Mouse (Mus musculus) heart, adult 2 months (tissue): ENCODE measurements at regions not wholly inside any gene's neighbourhood (a gene's known extent, or its start where the extent isn't known, plus 50 kb on each side); places are given as distances from the start of the nearest gene placed in this dataset.

Source experiments
- DNase-seq, 2 experiments: peaks; one replicate each; pipeline ENCODE4 v3.0.0; 2021
- H3K27ac ChIP-seq: fragments of 200-600 bp; 2 replicates; pipeline ENCODE4 v1.8.1; 2022
- H3K27me3 ChIP-seq: fragments of 200-500 bp; 2 replicates; pipeline ENCODE4 v1.6.1; 2012; ENCODE audit warnings: mild to moderate bottlenecking, low read length, inconsistent platforms, mixed read lengths; ENCODE audit not compliant: control insufficient read depth, insufficient read depth
- H3K36me3 ChIP-seq: fragments of 200-500 bp; 2 replicates; pipeline ENCODE4 v1.6.1; 2012; ENCODE audit warnings: low read length, inconsistent platforms; ENCODE audit not compliant: control insufficient read depth, insufficient read depth
- H3K4me1 ChIP-seq: fragments of 200-500 bp; 2 replicates; pipeline ENCODE4 v1.6.1; 2011; ENCODE audit warnings: low read length; ENCODE audit not compliant: control insufficient read depth, insufficient read depth
- H3K4me3 ChIP-seq: fragments of 200-600 bp; 2 replicates; pipeline ENCODE4 v1.8.1; 2022
- H3K79me2 ChIP-seq: fragments of 200-500 bp; replicated peaks from 2 replicates; pipeline ENCODE4 v1.6.1; 2012; ENCODE audit warnings: mild to moderate bottlenecking, inconsistent platforms, low read length, moderate library complexity, mixed read lengths; ENCODE audit not compliant: control insufficient read depth, insufficient read depth
- H3K9ac ChIP-seq: fragments of 200-500 bp; 2 replicates; pipeline ENCODE4 v1.6.1; 2012; ENCODE audit warnings: low read depth, mild to moderate bottlenecking, control low read depth, inconsistent platforms, low read length, mixed read lengths
- CTCF ChIP-seq: fragments of 200-600 bp; IDR thresholded peaks from 2 replicates; pipeline ENCODE4 v1.8.1; 2022; ENCODE audit warnings: antibody characterized with exemption, mild to moderate bottlenecking, moderate library complexity
- EP300 ChIP-seq: fragments of 200-500 bp; IDR thresholded peaks from 2 replicates; pipeline ENCODE4 v1.6.1; 2011; ENCODE audit warnings: low read depth, low read length, control low read depth; ENCODE audit not compliant: insufficient read depth
- POLR2A ChIP-seq: fragments of 200-500 bp; IDR thresholded peaks from 2 replicates; pipeline ENCODE4 v1.6.1; 2011; ENCODE audit warnings: mild to moderate bottlenecking, low read depth, low read length, control low read depth; ENCODE audit not compliant: insufficient read depth
- WGBS: fragments of 180-500 bp; shearing (Covaris S2); methylation state at CpG from one replicate; pipeline ENCODE4 v1.1.7; 2018; 5-methylcytosine and 5-hydroxymethylcytosine counted together
- intact Hi-C: fragments of 180-260 bp; cut with DNase I; formaldehyde crosslinking; loops from one replicate; pipeline ENCODE4 v1.15.1; 2025

DNA sequence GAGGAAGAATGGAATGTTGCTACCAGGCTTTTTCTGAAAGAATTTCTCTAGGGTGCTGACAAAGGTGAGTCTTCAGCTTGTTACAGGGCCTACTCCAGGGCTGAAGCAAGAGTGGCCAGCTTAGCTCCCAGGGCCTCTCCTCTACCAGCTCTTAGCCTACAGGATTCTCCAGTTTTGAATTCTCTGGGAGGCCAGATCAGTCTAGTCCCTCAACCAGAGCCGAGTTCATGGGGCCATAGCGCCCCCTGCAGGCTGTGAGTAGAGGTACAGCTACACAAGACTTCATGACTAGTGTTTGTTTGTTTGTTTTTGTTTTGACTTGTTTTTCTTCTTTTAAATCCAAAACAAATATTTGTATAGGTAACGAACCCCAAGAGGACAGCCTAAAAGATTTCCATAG, 211.8 kb upstream of the Eef2kmt start:
- no peak overlapping the region for H3K9ac ChIP-seq
- peak; percentile 28 to 49 for DNase-seq
- H3K4me1 ChIP-seq = no peaks in the 10 kb centered on the region
- H3K27me3 ChIP-seq = no peaks in the 10 kb centered on the region
- peak; percentile 82 for TF ChIP-seq CTCF
- no peak for TF ChIP-seq POLR2A
- TF ChIP-seq EP300 = no peak
- H3K36me3 ChIP-seq = no peaks in the 10 kb centered on the region
- H3K27ac ChIP-seq = no peak overlapping the region
- 9% methylated on average over 3 of the region's 3 CpGs for WGBS
- intact Hi-C loops = loop anchor here (1.0 to 5.0 kb wide), 4 partner anchors 60 to 161 kb away; no protein-coding TSS in a partner anchor
- H3K4me3 ChIP-seq = no peak overlapping the region
- H3K79me2 ChIP-seq = no peaks in the 10 kb centered on the region

DNA sequence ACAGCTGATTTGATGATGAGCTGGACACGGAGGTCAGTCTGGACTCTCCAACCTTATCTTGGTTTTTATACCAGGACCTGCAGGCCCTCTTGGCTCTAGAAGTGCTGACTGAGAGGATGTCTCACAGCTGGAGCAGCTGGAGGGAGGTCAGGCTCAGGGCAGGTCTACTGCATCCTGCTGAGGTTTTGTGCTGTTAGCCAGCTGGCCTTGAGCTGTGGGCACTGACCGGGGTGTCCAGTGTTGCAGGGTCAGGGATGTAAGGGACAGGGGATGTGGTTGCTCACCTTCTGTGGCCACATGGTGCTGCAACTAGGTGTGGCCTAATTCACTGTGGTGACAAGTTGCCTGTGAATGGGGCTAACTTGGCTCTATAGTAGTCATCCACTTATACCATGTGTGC, 211.0 kb upstream of the Eef2kmt start:
- Histone ChIP-seq H3K27me3 (no peaks in the 10 kb centered on the region), H3K4me3 (no peak overlapping the region), H3K27ac (no peak overlapping the region), H3K36me3 (no peaks in the 10 kb centered on the region), H3K9ac (no peak overlapping the region), H3K4me1 (no peaks in the 10 kb centered on the region), H3K79me2 (no peaks in the 10 kb centered on the region)
- no peak for DNase-seq
- 53% methylated on average over 2 of the region's 2 CpGs for WGBS
- TF ChIP-seq EP300 (no peak), CTCF (no peak), POLR2A (no peak)
- intact Hi-C loops = loop anchor here (1.0 to 5.0 kb wide), 4 partner anchors 59 to 160 kb away; no protein-coding TSS in a partner anchor

DNA sequence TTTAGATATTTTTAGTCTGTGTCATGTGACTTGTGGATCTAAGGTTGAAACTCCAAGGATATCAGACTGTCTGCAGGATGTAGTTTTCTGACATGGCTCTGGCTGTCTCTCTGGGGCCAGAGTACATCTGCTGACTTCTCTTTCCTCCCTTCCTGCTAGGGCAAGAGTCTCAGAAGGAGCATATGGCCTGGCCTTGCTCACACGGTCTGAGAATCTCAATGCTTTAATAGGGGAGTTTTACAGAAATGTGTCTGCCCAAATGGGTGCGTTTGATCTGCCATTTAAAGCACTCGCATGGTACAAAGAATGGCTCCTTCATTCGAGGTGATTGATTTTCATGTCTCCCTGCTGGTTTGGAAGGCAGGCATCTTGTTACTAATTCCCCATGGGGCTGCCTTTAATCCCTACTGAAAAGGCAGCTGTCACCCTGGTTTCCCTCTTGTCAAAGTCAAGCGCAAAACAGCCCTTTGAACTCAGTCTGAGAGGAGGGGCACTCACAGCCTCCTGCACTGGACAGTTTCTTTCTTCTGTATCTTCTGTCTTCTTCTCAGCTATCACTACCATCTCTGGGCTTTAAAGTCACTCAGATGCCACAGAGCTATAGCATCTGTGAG, 199.7 kb upstream of the Eef2kmt start:
- 41% methylated on average over 5 of the region's 5 CpGs for WGBS
- H3K27me3 ChIP-seq = no peaks in the 10 kb centered on the region
- H3K79me2 ChIP-seq = no peaks in the 10 kb centered on the region
- intact Hi-C loops = no loop called here
- no peak for DNase-seq
- no peak for TF ChIP-seq EP300
- TF ChIP-seq CTCF = no peak
- TF ChIP-seq POLR2A = no peak
- no peak overlapping the region for H3K9ac ChIP-seq
- H3K27ac ChIP-seq = no peak overlapping the region
- H3K4me1 ChIP-seq = no peaks in the 10 kb centered on the region; the same call in 1 of the 2 replicates
- no peaks in the 10 kb centered on the region for H3K36me3 ChIP-seq
- H3K4me3 ChIP-seq = no peak overlapping the region

DNA sequence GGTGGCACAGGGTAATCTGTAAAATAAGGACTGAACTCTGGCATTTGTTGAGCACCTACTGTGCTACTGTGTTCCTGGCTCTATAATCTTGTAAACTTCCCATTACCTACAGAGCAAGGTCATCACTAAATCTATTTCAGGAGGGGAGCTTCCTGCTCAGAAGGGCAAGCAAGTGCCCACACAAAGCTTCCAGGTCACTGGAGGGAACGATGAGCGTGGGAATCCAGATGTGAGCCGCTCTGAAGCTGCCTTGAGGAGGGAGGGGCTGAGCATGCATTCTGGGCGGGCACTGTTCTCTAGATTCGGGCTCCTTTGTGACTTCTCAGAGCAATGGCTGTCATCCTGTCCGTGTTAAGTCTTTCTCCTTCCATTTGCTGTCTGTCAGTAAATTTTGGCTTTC, 198.5 kb upstream of the Eef2kmt start:
- no peaks in the 10 kb centered on the region for H3K79me2 ChIP-seq
- no peak overlapping the region for H3K4me3 ChIP-seq
- intact Hi-C loops = no loop called here
- TF ChIP-seq EP300 (no peak), POLR2A (no peak), CTCF (no peak)
- H3K9ac ChIP-seq = no peak overlapping the region
- 42% methylated on average over 6 of the region's 6 CpGs for WGBS
- H3K27ac ChIP-seq = no peak overlapping the region
- H3K27me3 ChIP-seq = no peaks in the 10 kb centered on the region
- no peaks in the 10 kb centered on the region; the same call in 1 of the 2 replicates for H3K4me1 ChIP-seq
- DNase-seq = no peak
- H3K36me3 ChIP-seq = no peaks in the 10 kb centered on the region

DNA sequence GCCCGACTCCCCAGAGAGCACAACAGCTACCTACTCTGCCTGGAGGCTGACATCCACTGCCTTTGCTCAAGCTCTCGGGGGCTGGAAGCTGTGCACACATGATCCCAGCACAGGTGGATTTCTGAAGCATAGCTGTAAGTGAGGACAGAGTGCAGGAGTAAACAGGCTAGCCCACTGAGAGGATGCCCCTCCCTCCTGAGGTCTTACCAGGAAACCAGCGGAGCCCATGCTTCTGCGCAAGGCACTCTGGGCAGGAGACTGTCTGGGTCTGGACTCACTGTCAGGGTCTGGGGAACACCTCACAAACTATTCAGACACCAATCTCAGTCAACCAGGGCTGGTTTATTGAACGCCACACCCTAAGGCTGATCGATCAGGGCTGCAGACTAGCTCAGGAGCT, 197.2 kb upstream of the Eef2kmt start:
- intact Hi-C loops = no loop called here
- Histone ChIP-seq H3K4me3 (no peak overlapping the region), H3K4me1 (no peaks in the 10 kb centered on the region; the same call in 1 of the 2 replicates), H3K27ac (no peak overlapping the region), H3K9ac (no peak overlapping the region), H3K27me3 (no peaks in the 10 kb centered on the region), H3K36me3 (no peaks in the 10 kb centered on the region), H3K79me2 (no peaks in the 10 kb centered on the region)
- 88% methylated on average over 6 of the region's 6 CpGs for WGBS
- DNase-seq = no peak
- TF ChIP-seq EP300 = no peak
- no peak for TF ChIP-seq CTCF
- no peak for TF ChIP-seq POLR2A

DNA sequence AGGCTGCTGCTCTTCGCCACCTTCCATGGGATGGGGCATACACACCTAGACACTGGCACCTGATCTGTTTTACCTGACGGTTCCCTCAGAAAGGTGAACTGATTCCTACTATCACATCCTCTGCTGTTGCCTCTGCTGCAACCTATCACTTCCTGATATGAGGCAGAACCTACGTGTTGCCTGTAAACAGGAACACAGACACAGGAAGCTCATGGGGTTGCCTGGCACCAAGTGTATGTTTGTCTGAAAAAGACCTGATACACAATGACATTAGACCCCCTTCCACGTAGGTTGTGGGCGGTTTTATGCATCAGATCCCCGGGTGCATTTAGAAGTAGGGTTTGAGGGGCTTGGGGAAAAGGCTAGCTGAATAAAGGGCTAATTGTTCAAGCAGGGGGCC, 190.0 kb upstream of the Eef2kmt start:
- WGBS = 51% methylated on average over 6 of the region's 6 CpGs
- no peaks in the 10 kb centered on the region for H3K27me3 ChIP-seq
- no peak overlapping the region for H3K27ac ChIP-seq
- TF ChIP-seq CTCF (no peak), POLR2A (no peak), EP300 (no peak)
- DNase-seq = no peak
- H3K4me3 ChIP-seq = no peak overlapping the region
- no peaks in the 10 kb centered on the region for H3K79me2 ChIP-seq
- no peak overlapping the region for H3K9ac ChIP-seq
- H3K4me1 ChIP-seq = no peaks in the 10 kb centered on the region
- intact Hi-C loops = no loop called here
- no peaks in the 10 kb centered on the region for H3K36me3 ChIP-seq
